Mouse (Mus musculus) frontal cortex, postnatal 25 days (tissue): ENCODE data around the gene B3gntl1.
"Not testable (repeated sequence)": the region's sequence is repeated elsewhere in the genome, so short reads cannot be mapped to it uniquely, and the experiment has no call there.

Experiments
- DNase-seq, 2 experiments: peaks; one replicate each; pipeline ENCODE4 v3.0.0; 2022; ENCODE audit warnings: low spot score in 2 of 2

B3gntl1 gene

DNA sequence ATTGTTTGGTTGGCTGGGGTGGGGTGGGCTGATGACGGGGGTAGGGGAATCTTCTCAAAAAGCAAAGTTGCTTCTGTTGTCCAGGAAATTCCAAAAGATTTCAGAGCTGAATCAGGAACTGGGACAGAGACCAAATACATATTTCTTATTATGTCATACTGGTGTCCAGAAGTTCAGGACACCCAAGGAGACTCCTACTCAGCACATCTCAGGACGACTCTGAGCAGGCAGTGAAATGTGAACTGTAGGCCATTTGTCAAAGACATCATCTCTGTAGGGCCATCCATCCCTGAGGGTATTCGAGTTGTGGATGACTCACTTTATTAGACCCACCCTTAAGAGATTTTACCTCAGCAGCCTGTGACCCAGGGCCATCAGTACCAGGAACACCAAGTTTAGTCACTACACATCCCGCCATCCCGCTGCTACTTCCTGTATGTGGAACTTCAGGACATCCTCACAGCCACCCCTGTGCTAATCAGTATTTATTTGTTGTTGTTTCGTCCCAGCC lies 12.6 kb upstream of the B3gntl1 start:
- no peak for DNase-seq

DNA sequence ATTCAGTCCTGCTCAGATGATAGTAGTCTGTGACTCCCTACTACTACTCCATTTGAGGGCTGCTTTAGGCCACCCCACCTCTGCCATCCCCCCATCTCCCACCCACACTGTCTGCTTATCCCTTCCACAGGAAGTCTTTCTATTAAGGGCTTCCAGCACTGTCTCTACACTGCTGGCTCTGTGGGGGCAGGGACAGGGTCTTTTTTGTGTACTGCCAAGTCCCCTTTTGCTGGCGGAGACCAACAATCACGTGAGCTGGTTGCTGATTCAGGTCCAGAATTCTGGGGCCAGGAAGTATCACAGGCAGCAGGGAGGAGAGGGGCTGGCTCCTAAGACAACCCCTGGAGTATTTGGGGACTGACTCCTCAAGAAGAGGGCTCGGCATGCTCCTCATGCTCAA lies 10.3 kb upstream of the B3gntl1 start:
- no peak for DNase-seq

DNA sequence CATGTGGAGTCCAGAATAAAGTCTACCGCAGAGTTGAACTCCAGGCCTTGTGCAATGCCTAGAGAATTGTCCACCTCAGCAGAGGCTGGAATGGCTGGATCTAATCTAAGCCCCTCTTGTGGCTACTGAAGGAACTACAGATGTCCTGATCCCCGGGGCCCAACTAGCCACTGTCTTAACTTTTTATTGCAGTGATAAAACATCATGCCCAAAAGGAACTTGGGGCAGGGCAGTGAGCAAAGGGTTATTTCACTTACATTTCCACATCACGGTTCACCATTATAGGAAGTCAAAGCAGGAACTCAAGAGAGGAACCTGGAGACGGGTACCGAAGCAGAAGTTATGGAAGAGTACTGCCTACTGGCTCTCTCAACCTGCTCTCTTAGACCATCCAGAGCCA lies 7.8 kb upstream of the B3gntl1 start:
- DNase-seq, result no peak

DNA sequence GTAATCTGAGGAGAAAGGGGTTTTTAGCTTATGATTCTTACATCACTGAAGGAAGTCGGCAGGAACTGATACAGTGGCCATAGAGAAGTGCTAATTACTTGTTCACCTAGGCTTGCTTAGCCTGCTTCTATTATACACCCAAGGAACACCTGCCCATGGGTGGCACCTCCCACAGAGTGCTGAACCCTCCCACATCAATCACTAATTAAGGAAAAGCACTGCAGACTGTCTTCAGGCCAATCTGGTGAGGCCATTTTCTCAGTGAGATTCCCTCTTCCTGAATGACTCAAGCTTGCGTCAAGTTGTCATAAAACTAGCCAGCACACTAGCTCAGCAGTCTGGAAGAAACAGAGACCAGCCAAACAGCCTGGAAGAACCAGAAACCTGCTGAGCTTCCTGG lies 6.6 kb upstream of the B3gntl1 start:
- DNase-seq, result no peak

DNA sequence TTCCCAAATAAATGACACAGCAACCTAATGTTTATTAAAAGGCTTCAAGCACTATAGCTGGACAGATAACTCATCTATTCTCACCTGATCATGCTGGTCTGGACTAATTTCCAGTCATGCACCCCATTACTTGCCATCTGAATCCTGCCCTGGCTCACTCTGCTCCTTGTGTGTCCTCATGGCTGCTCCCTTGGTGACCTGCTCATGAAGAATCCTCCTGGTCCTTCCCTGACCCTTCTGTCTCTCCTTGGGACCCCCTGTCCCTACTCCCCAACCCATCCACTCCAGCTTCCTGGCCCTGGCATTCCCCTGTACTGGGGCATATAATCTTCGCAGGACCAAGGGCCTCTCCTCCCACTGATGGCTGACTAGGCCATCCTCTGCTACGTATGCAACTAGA lies 3.9 kb upstream of the B3gntl1 start:
- no peak for DNase-seq

DNA sequence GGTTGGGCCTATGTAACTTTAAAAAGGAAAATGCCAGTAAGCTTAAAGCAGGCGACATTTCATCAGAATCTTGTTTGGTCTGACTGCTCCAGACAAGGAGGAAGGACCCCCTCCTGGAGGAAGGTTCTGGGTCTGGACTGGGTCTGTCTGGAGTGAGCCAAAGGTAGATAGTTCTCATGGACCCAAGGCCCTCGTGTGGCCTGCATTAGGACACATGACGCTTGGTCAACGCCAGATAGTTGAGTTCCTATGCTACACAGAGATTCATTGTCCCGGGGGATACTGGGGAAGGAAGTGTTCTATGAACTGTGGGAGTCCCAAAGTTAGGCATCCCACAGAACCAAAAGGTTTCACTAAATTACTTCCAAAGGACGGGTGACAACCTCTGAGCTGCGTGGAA lies 676 bp upstream of the B3gntl1 start:
- DNase-seq, result no peak

DNA sequence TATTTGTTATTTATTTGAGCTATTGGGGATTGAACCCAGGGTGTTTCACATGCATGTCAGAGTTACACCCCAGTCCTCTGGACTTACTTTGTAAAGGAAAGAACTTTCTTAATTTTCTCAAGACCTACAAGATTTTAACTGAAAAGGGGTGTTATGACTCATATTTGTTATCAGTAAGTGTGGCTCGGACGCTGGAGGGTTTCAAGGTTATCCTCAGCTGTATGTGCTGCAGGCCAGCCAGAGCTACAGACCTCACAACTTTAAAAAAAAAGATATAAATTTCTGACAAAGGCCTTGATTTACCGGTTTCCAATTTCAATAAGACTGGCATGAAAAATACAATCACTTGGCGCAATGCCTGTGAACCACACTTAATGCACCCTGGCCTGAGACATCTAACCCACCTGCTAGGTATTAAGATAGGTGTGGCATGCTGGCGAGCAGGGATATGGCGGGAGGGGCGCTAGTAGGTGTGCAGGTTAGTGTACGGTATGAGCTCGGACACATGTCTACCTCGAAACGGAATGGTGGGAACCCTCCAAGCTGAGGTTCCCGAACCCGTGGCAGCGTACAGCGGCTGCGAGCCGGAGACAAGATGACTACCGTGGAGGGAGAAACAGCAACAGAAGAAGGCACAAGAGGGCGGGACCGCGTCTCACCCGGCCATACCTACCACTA lies 502 bp downstream of the B3gntl1 start:
- DNase-seq, result no peak

DNA sequence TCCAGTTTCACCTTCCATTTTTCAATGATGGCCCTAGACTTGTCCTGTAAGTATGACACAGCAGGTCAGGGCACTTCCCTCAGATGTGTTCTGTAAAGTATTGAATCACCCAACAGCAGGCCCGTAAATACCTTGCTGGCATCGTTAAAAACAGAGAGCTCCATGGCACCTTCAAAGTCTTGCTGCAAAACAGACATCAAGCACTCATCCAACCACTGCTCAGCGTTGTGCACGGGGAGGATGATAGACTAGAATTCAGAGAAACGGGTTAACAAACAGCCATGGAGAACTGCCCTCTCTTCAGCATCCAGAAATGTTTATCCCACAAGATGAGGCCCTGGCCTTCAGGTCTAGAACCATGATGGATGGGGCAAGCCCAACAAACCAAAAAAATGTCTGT lies 2.0 kb downstream of the B3gntl1 start:
- no peak for DNase-seq

DNA sequence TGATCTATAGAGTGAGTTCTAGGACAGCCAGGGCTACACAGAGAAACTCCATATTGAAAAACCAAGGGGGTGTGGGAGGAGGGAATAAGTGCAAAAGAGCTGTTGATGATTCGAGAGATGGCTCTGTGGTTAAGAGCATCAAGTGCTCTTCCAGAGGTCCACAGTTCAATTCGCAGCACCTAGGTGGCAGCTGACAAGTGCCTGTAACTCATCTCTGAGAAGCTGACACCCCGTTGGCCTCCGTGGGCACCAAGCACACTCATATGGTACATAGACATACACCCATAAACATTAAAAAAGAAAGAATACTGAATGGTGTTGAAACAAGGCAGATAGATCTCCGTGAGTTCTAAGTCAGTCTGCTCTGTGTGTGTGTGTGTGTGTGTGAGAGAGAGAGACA lies 4.2 kb downstream of the B3gntl1 start:
- no peak for DNase-seq

DNA sequence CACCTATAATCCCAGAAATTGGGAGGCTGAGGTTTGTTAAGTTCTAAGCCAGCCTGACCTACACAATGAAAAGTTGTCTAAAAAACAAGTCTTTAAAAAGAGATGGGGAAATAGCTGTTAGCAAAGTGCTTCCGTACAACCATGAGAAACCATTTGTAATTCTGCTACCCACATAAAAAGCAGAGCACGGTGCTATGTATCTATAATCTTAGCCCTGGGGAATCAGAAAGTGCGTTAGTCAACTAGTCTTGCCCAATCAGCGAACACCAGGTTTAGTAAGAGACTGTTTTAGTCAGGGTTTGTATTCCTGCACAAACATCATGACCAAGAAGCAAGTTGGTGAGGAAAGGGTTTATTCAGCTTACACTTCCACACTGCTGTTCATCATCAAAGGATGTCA lies 5.4 kb downstream of the B3gntl1 start:
- no peak for DNase-seq

DNA sequence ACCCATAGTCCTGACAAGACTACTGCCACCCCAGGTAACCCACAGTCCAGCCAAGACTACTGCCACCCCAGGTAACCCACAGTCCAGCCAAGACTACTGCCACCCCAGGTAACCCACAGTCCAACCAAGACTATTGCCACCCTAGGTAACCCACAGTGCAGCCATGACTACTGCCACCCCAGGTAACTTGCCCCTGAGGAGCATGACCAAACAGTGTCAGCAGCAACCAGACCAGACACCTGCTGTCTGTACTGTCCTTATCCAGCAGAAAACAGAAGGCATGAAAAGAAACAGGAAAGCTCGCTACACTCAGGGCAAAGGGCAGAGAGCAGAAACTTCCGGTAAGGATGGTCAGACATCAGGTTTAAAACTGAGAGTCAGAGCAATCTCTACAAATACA lies 11.8 kb downstream of the B3gntl1 start:
- no peak for DNase-seq

DNA sequence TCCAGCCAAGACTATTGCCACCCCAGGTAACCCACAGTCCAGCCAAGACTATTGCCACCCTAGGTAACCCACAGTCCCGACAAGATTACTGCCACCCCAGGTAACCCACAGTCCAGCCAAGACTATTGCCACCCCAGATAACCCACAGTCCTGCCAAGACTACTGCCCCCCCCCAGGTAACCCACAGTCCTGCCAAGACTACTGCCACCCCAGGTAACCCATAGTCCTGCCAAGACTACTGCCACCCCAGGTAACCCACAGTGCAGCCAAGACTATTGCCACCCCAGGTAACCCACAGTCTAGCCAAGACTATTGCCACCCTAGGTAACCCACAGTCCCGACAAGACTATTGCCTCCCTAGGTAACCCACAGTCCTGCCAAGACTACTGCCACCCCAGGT lies 12.3 kb downstream of the B3gntl1 start:
- not testable (repeated sequence) for DNase-seq

DNA sequence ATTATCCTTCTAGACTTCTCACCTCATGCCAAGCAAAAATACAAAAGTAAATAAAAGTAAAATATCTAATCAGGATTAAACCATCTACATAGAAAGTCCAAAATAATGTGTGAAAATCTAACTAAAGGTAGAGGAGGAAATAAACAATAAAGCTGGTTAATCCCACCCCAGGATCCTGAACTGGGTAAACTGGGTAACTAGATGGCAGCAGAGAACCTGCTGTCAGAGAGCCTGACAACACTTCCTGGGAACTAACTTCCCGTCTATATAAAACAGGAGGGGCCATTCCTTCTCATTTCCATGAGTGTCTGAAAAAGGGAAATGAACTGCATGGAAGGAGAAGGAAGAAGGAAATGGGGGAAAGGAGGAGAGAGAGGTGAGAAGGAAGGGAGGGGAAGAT lies 14.8 kb downstream of the B3gntl1 start:
- no peak for DNase-seq

DNA sequence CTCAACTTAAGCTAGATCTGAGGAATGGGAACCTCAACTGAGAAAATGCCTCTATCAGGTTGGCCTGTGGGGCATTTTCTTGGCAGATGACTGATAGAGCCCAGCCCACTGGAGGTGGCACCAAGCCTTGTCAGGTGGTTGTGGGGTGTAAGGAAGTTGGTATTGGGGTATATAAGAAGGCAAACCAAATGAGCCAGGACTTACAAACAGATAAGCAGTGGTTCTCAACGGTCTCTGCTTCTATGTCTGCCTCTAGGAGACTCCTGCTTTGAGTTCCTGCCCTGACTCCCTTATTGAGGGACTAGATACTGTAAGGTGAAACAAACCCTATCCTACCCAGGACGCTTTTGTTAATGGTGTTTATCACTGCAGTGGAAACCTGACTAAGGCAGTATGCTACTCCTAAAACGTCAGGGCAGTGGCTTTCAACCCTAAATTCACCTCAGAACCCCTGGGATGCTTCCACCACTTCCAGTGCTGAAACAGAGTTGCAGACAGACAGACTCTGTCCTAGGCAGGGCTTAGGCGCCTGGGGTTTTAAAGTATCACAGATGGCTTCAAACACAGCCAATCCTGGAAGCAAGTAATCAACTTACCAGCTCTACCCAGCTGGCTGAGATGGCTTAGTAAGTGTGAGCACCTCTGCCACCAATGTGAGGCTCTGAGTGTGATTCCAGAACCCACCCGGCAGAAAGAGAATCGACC lies 17.0 kb downstream of the B3gntl1 start:
- DNase-seq, result no peak

DNA sequence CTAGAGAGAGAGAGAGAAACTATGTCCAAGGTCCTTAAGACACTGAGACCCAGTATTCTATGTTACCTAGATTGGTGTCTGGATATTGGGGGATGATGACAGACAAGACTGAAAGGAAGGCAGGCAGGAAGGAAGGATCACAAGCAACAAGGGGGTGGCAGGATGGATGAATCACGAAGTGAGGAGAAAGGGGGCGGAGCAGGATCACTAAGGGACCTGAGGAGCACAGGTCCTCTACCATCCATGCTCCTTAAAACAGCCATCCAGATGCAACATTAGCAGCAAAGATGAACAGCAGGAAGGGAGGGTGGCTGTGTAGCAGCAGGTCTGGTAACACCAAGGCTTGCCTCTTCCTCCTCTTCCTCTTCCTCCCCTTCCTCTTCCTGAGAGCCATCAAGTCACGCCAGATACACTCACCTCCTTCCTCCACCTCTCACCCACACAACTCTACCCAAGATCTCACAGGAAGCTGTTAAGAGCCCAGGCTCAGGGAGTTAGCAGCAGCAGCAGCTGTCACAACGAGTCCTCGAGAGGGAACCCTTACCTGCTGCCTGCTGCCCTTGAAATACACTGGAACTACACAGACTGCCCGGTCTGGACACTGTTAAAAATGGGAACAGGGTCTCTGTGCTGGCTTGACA lies 17.7 kb downstream of the B3gntl1 start:
- no peak for DNase-seq

DNA sequence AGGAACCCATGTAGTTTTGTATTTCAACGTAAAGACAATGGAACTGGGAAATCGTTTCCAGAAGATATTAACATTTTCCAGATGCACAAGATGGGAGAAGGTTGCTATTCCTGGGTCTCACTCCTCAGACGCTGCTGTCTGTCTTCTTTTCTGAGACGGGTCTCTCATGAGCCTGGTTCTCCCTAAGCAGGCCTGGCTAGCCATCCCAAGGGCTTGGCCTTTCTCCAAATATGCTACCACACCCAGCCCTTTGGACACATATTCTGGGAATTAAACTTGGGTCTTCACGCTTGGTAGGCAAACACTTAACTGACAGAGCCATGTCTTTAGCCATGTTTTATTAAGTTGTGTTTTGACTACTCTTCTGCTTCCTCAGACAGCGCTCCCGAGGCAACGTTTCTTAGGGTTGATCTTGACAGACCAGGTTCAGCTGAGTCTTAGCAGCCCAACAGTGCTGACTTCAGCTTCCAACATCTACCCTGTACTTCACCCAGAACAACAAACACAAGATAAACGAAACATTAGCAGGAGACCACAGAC lies 18.5 kb downstream of the B3gntl1 start:
- DNase-seq, result no peak

DNA sequence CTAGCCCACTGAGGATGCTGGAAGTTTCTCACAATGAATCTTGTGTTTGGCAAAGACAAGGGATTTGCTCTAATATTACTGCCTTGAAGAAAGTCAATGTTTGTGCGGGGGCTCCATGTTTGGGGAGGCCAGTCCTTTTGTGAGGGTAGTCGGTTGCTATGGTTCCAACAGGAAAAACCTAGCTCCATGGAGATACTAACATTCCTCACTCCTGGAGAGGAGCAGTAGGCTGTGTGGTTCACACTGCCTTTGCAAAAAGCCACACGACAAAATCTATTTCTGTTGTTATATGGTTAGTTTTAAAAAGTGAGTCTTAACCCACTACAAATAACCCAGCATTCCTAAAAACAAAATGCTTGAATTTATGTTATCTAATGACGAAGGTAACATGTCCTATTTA lies 19.3 kb downstream of the B3gntl1 start:
- DNase-seq, result no peak

DNA sequence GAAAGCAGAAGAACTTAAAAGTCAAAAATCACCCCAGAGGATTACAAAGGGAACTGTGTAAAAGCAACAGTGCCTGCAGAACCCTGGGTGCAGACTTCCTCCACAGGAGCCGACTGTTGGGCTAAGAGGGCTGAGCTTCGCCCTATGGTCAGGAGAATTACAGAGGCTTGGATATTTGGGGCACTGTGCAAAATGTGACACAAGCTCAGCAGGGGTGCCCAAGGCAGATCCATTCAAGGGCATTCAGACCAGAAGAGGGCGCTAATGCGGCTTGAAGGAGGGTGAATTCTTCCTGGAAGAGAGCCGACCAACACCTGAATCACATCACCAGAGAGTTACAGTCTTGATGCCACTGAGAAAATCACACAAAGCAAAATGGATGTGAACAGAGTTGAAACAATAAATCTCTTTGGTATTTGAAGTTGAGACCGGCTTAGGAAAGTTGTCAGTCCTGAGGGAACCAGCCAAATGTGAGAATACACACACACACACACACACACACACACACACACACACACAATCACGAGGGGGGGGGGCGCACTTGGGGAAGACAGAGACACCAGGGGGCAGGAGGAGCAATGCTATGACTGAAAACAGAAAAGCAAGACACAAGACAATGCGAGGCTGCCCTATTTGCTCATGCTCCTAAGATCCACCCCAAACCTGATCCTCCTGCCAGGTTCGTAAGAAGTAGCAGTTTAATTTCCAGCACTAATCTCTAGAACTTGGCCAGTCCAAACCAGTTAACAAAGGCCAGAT lies 20.2 kb downstream of the B3gntl1 start:
- no peak for DNase-seq

DNA sequence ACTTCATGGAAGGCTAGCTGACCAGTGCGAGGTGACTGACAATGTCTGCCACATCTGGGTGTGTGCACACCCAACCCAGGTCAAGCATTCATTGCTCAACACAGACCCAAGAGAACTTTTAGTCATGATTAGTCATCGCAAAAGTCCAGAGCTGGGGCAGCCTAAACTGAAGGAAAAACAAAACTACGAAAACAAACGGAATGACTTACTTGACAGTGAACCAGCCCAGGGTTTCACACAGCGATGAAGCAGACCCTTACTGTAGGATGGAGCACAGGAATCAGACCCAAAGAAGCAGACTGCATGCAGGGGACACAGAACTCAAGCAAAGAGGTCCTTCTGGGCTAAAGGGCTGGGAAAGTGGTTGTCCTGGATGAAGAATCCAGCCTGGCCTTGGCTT lies 21.0 kb downstream of the B3gntl1 start:
- no peak for DNase-seq

DNA sequence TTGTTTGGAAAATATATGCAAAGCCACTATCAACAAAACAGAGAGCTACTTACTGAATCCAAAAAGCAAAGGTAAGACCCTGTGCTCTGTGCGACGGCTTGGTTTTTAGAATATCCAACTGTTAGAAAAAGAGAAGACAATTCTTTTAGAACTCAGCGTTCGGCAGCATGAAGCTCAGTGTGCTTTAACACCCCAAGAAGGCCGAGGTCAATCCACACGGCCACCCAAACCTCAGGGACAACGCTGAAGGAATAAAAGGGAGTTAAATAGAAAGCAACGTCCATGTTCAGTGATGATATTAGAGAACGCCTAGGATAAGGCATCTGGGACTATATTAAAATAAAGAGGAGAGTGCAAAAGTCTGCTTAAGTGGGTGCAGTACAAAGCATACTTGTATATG lies 21.4 kb downstream of the B3gntl1 start:
- no peak for DNase-seq

DNA sequence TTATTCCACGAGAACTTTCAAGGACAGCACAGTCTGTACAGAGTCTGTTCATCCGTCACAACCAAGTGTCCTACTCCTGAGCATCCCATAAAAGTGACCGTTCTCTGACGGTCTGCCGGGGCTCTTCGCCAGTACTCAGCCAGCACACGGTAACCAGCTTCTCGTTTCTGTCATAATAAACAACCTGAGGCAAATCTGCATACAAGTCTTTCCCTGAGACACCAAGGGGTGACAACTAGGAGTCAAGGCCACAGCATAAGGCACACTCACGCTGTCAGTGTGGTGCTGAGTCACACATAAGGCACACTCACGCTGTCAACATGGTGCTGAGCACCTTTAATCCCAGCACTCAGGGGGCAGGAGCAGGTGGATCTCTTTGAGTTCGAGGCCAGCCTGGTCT lies 22.3 kb downstream of the B3gntl1 start:
- no peak for DNase-seq

DNA sequence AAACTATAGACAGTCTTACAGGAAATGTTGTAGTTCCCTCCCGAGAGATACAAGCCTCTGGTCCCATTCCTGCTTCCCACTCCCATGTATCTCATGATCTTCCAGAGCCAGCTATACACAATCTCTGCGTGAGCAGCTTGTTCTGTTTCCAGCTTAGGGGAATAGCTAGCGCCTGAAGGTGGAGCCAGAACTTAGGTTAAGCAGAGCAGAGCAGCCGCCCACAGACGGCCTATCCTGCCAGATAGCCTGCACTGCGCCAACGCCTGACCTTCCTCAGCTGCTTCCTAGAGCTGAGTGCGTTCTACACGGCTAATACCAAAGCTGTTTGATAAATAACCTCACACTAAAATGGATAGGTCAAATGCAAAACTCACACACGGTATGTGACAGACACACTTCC lies 23.1 kb downstream of the B3gntl1 start:
- no peak for DNase-seq
